Mouse (Mus musculus): ENCODE data around the gene Tdrd6. TPM values are rescaled to one million over a fixed set of nuclear protein-coding genes. Genes with fewer than 3 reads are reported as not detected.

Tdrd6 gene
- under 1 TPM in 1 of 2 experiments, not detected in 1; 0.07 TPM for polyA plus RNA-seq (2017; shearing (Covaris generic))

GRCm38 (mm10) chr17:43629496-43630426, at the start of gene Tdrd6:
TSS of gene Tdrd6 (minus strand) at chr17:43630299.

GRCm38 (mm10) chr17:43667290-43667843, 37.3 kb upstream of the Tdrd6 start, which contains the start of gene Cyp39a1:
TSS of gene Cyp39a1 (plus strand) at chr17:43667425.

GRCm38 (mm10) chr17:43666576-43667289, 36.6 kb upstream of the Tdrd6 start, which contains the start of gene Slc25a27:
TSS of gene Slc25a27 (minus strand) at chr17:43667214.

GRCm38 (mm10) chr17:43567992-43568888, 61.9 kb downstream of the Tdrd6 start, which contains the start of gene Pla2g7:
TSS of gene Pla2g7 (plus strand) at chr17:43568098.

Other genes with a start within 250 kb of the Tdrd6 start
- under 1 TPM in 1 of 2 experiments, not detected in 1; 0.06 TPM for gene Mep1a, start 127.5 kb downstream of the Tdrd6 start, polyA plus RNA-seq (2017; shearing (Covaris generic))
- not detected for gene Ankrd66, start 86.7 kb downstream of the Tdrd6 start, polyA plus RNA-seq (2017; shearing (Covaris generic))
- gene Pla2g7, start 62.2 kb downstream of the Tdrd6 start, polyA plus RNA-seq (2017; shearing (Covaris generic)), result 10 to 100 TPM in 1 of 2 experiments, 1 to 10 TPM in 1; 1.4 to 13.2 TPM
- 1 to 10 TPM; 4.4 to 7.0 TPM for gene Slc25a27, start 36.9 kb upstream of the Tdrd6 start, polyA plus RNA-seq (2017; shearing (Covaris generic))
- gene Cyp39a1, start 37.1 kb upstream of the Tdrd6 start, polyA plus RNA-seq (2017; shearing (Covaris generic)), result under 1 TPM; 0.39 to 0.61 TPM
- under 1 TPM in 1 of 2 experiments, not detected in 1; 0.20 TPM for gene Rcan2, start 171.1 kb upstream of the Tdrd6 start, polyA plus RNA-seq (2017; shearing (Covaris generic))

All from activated CD4-positive, CD25-positive, alpha-beta regulatory T cell (primary cell).